Mouse (Mus musculus): Measurements from ENCODE around the gene Tex26. TPM values are rescaled to one million over a fixed set of nuclear protein-coding genes. Genes with fewer than 3 reads are reported as not detected.

Gene Tex26
- total RNA-seq (2021), result not detected
- long read RNA-seq, experiment 1, result 0 reads
- long read RNA-seq, experiment 2, result 0 reads

DNA sequence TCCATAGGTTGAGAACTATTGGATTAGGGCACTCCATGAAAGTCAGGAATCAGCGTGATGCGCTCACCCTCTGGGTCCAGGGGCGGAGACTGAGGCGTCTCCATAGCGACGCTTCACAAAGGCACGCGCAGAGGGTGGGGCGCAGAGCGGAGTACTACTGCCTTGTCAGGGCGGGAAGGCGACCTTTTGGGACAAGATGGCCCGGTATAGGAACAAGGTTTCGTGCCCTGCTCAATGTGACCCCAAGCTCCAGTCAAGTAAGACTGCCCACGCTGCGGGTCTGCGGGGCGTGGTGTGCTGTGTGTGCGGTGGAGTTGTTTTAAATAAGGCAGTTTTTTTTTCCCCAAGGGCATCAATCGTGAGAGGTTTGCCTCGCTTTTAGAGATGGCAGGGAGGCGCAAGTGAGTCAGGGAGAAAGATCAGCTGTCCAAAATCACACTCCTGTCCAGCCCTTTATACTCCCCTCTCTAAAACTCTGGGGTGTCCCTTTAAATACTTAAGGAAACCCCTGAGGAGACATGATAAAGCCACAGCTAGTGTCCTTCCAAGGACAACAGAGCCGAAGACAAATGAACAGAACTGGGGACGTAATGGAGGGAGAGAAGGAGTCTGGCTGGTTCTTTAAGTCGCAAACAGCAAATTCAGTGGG, at the start of gene Tex26:
Gene Tex26, plus strand, starts transcription at position 130 of the 649 bp plus-strand sequence.
- peak; percentile 53 to 60 for DNase-seq
- intact Hi-C loops (cut with DNase I), result no loop called here

GRCm38 (mm10) chr5:149391574-149392375, 47.7 kb upstream of the Tex26 start:
- no peak for DNase-seq
- intact Hi-C loops (cut with DNase I), result loop anchor here (5.0 kb wide), 1 partner anchor 131 kb away; no protein-coding TSS in a partner anchor

DNA sequence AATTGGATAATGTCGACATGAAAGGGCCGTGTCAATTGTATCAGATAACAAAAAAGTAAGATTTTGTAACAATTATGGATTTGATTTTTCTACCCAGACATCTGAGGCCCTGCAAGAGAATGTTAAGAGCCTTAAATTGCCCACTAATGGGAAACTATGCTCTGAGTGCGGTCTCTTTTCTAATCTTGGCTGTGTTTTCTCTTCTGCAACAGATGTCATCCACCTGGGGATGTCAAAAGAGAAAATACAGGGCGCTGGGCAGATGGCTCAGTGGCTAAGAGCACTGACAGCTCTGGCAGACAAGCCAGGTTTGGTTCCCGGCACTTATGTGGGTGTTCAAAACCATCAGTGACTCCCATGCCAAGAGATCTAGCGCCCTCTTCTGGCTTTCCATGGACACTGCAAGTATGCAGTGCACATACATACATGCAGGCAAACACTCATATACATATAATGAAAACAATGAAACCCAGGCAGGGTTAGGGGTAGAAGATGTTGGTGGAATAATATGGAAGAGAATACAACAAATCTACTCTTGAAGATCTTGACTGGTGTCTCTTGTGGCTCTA, 47.0 kb upstream of the Tex26 start:
- intact Hi-C loops (cut with DNase I), result loop anchor here (5.0 kb wide), 1 partner anchor 130 kb away; no protein-coding TSS in a partner anchor
- no peak for DNase-seq

DNA sequence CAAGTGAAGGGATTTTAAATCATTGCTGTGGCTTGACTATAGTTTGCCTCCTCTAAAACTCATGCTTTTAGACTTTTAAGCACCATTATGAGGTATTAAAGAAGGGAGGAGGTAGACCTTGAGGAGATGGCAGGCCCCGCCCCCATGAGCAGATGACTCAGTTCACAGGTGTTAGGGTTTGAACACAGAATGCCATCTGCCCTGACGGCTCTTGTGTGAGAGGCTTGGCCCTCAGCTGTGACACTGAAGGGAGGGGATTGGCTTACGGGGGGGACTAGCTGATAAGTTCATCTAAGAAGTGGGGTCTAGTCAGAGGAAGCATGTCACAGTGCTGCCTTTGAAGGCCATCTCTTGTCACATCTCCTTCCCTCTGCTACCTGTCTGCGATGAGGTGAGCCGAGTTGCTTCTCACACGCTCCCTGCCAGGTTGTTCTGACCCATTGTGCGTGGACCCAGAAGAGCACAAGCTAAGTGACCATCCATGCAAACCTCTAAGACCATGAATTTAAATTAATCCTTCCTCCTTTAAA, 37.9 kb upstream of the Tex26 start:
- DNase-seq, result no peak
- intact Hi-C loops (cut with DNase I), result no loop called here

DNA sequence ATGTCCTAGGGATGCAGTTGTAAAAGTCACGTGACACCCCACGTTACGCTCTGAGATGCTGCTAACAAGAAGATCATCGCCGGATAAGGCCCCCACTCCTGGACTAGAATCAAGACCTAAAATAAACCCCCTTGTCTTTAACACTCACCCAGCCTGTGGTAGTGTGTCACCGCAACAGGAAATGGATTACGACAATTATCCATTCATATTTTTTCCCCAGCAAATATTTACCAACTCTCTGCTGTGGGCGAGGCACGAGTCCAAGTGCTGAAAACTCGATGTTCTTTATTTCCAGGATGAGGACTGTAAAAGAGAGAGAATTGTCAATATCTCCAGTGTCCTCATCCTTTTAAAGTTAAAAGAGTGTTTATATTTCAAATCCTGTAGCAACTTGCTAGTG, 37.4 kb upstream of the Tex26 start:
- no peak for DNase-seq
- intact Hi-C loops (cut with DNase I), result no loop called here

DNA sequence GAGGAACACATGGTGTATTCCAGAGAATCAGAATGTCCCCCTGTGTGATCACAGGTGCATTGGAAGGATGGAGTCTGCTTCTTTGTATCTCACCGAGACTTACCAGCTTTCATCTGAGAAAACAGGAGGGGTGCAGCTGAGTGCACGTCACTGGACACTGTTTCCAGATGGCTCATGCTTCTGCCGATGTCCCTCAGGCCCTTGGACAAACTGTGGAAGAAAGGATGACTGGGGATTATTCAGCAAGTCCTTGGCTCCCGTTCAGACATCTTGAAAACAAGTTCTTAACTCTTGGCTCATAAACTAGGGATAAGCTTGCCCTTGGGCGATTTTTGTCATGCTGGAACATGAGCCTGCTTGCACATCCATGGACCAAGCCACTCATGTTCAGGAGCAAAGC, 36.1 kb upstream of the Tex26 start:
- peak; percentile 59 to 63 for DNase-seq
- intact Hi-C loops (cut with DNase I), result no loop called here

- intact Hi-C loops (cut with DNase I), result no loop called here
- no peak for DNase-seq
Measured at GRCm38 (mm10) chr5:149404710-149405109, 34.8 kb upstream of the Tex26 start.

DNA sequence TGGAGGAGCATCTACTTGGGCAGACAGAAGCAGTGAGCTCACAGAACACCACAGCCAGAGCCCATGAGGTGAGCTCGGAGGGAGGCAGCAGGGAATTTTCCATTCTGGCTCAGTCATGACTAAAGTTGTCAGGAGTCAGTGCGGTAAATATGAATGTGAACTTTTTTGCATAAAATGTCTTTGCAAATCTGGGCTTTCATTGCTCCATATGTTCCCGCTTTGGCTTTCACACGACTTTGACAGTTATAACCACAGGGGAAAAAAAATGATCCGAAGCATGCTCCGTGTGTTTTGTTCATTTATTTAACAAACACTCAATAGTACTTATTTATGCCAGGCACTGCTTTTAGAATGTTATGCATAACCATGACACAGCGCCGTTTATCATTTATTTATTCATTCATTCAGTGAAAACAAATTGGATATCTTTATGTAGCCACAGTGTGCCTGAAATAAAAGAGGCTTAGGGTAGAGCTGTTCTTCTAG, 32.6 kb upstream of the Tex26 start:
- intact Hi-C loops (cut with DNase I), result no loop called here
- DNase-seq, result no peak

GRCm38 (mm10) chr5:149409502-149409901, 30.0 kb upstream of the Tex26 start:
- DNase-seq, result no peak
- intact Hi-C loops (cut with DNase I), result no loop called here

- intact Hi-C loops (cut with DNase I), result no loop called here
- DNase-seq, result peak; percentile 82 to 86
Measured at GRCm38 (mm10) chr5:149411509-149412193, 27.8 kb upstream of the Tex26 start, which contains the start of gene Medag. TSS of gene Medag (plus strand) at chr5:149411749.

DNA sequence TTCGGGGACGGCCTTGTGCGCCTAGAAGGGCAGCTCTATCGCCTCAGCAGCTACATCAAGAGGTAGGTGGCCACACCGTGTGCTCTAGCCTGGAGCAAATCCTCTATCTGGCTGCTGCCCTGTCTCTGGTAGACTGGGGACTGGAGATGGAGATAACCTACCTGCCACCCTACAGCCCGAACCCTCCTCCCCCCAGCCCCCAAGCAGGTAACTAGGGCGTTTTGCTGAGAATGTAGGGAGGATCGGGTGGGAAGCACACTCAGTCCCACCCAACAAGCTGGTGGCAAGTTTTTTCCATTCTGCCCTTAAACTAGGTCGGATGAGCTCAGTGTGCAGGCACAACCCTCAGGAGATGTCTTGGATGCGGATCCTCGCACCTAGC, 27.3 kb upstream of the Tex26 start:
- intact Hi-C loops (cut with DNase I), result no loop called here
- no peak for DNase-seq

GRCm38 (mm10) chr5:149412671-149413070, 26.8 kb upstream of the Tex26 start:
- intact Hi-C loops (cut with DNase I), result no loop called here
- no peak for DNase-seq

- DNase-seq, result no peak
- intact Hi-C loops (cut with DNase I), result no loop called here
Measured at GRCm38 (mm10) chr5:149414369-149415167, 24.9 kb upstream of the Tex26 start.

GRCm38 (mm10) chr5:149417381-149417780, 22.1 kb upstream of the Tex26 start:
- intact Hi-C loops (cut with DNase I), result no loop called here
- DNase-seq, result peak in 1 of 2 experiments; percentile 24

GRCm38 (mm10) chr5:149426525-149426924, 12.9 kb upstream of the Tex26 start:
- intact Hi-C loops (cut with DNase I), result no loop called here
- DNase-seq, result no peak

DNA sequence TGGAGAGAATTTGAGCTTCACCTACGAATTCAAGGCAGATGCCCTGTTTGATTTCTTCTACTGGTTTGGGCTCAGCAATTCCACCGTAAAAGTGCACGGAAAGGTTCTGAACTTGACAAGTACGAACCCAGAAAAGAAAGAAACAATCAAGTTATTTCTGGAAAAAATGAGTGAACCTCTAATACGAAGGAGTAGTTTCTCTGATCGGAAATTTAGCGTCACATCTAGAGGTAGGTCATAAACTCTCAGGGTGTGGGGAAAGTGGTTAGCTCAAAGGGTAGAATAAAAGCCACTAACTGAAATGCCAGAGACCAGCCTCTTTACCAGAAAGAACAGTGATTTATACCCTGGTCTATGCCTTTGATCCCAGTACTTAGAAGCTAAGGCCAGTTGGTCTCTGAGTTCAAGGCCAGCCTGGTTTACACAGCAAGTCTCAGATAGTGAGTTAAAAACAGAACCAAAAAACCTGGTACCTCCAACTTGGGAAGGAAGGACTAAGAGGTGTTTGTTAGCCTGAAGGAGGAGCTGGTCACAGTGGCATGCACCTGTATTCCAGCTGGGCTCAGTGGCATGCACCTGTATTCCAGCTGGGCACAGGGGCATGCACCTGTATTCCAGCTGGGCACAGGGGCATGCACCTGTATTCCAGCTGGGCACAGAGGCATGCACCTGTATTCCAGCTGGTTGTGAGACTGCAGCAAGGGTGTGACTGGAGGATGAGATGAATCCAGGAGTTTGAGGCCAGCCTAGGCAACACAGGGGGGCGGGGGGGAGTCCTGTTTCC, 12.0 kb upstream of the Tex26 start:
- intact Hi-C loops (cut with DNase I), result no loop called here
- DNase-seq, result no peak

DNA sequence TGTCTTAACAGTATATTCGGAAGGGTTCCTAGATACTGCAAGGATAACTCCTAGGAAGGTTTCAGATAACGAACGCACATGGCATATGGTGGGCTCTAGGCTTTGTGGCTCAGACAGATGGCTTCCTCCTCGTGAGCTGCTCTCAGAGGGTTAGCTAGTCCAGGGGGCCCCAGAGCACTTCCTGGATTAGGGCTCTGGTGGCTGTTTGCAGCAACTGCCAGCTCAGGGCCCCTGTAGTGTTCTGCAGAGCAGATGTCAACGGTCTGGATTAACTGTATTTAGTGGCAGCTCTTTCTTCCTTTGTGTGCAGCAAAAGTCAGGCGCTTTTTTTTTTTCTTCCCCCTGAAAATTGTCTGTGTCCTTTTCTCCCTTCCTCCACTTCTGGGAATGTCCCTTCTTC, 11.1 kb upstream of the Tex26 start:
- intact Hi-C loops (cut with DNase I), result no loop called here
- no peak for DNase-seq

GRCm38 (mm10) chr5:149428810-149429255, 10.6 kb upstream of the Tex26 start:
- peak; percentile 65 to 72 for DNase-seq
- intact Hi-C loops (cut with DNase I), result no loop called here

DNA sequence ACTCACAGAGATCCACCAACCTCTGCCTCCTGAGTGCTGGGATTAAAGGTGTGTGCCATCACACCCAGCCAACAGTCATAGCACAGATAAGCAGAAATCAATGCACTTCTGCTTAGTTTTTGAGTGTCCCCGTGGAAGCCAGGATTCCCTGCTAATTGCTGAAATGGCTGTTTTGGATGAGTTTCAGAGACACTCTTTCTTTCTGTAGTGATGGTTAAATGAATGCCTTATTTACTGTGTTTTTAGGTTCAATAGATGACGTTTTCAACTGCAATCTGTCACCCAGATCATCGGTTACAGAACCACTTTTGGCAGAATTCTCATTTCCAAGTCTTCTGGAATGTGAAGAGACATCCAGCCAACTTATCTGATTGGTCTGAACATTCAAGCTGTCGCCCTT, 9.9 kb upstream of the Tex26 start:
- intact Hi-C loops (cut with DNase I), result no loop called here
- DNase-seq, result no peak
